Mouse (Mus musculus) forelimb bud, embryonic 11.5 days (tissue): ENCODE results near the gene Dohh.
A peak's percentile ranks its signal among the peaks of the same experiment; 100 is the strongest.

ENCODE experiments used
- DNase-seq: peaks from one replicate; pipeline ENCODE4 v3.0.0-alpha.2; 2012; ENCODE audit warnings: low read depth, low spot score

Dohh gene

GRCm38 (mm10) chr10:81356991-81357844 is 27.0 kb upstream of the Dohh start, which contains the start of gene Mfsd12:
TSS of gene Mfsd12 (plus strand) at chr10:81357491.
- peak; percentile 83 for DNase-seq

- no peak for DNase-seq
Measured at GRCm38 (mm10) chr10:81358209-81358608, 26.0 kb upstream of the Dohh start.

GRCm38 (mm10) chr10:81358841-81359240 is 25.4 kb upstream of the Dohh start:
- no peak for DNase-seq

GRCm38 (mm10) chr10:81360721-81361120 is 23.5 kb upstream of the Dohh start:
- DNase-seq = no peak

- no peak for DNase-seq
Measured at GRCm38 (mm10) chr10:81362336-81362949, 21.8 kb upstream of the Dohh start.

GRCm38 (mm10) chr10:81363436-81364346 is 20.5 kb upstream of the Dohh start:
- no peak for DNase-seq

- no peak for DNase-seq
Measured at GRCm38 (mm10) chr10:81364666-81365065, 19.6 kb upstream of the Dohh start.

- no peak for DNase-seq
Measured at GRCm38 (mm10) chr10:81365073-81365472, 19.2 kb upstream of the Dohh start.

GRCm38 (mm10) chr10:81365672-81366476 is 18.4 kb upstream of the Dohh start, which contains the start of gene 4930404N11Rik:
TSS of gene 4930404N11Rik (minus strand) at chr10:81365816.
- no peak for DNase-seq

GRCm38 (mm10) chr10:81366477-81367206 is 17.6 kb upstream of the Dohh start:
- DNase-seq = no peak

GRCm38 (mm10) chr10:81367207-81367495 is 17.1 kb upstream of the Dohh start:
- no peak for DNase-seq

GRCm38 (mm10) chr10:81375322-81375721 is 8.9 kb upstream of the Dohh start:
- no peak for DNase-seq

GRCm38 (mm10) chr10:81376561-81377361 is 7.5 kb upstream of the Dohh start:
- DNase-seq = no peak

- DNase-seq = no peak
Measured at GRCm38 (mm10) chr10:81377362-81377664, 6.9 kb upstream of the Dohh start.

- DNase-seq = no peak
Measured at GRCm38 (mm10) chr10:81377793-81378552, 6.3 kb upstream of the Dohh start, which contains the start of gene Fzr1. TSS of gene Fzr1 (minus strand) at chr10:81378516.

GRCm38 (mm10) chr10:81378553-81379182 is 5.6 kb upstream of the Dohh start:
- peak; percentile 100 for DNase-seq

- no peak for DNase-seq
Measured at GRCm38 (mm10) chr10:81379183-81379553, 5.1 kb upstream of the Dohh start.

GRCm38 (mm10) chr10:81379809-81380378 is 4.3 kb upstream of the Dohh start:
- DNase-seq = no peak
